Mouse (Mus musculus) forebrain, embryonic 13.5 days (tissue): ENCODE measurements at regions not wholly inside any gene's neighbourhood (a gene's known extent, or its start where the extent isn't known, plus 50 kb on each side); places are given as distances from the start of the nearest gene placed in this dataset.

Source experiments
- ATAC-seq: fragments of 200-750 bp; cut with Nextera tagmentation; 2 replicates; pipeline ENCODE4 v1.8.0; 2017
- H3K27ac ChIP-seq: fragments of 300-500 bp; sonication (generic); 2 replicates; pipeline ENCODE4 v1.5.1; 2015; ENCODE audit warnings: inconsistent platforms, mild to moderate bottlenecking, moderate library complexity
- H3K27me3 ChIP-seq: fragments of 300-500 bp; sonication (generic); 2 replicates; pipeline ENCODE4 v1.6.1; 2015; ENCODE audit warnings: mild to moderate bottlenecking, inconsistent platforms
- H3K36me3 ChIP-seq: fragments of 300-500 bp; sonication (generic); 2 replicates; pipeline ENCODE4 v1.6.1; 2015; ENCODE audit warnings: mild to moderate bottlenecking, inconsistent platforms; ENCODE audit not compliant: poor library complexity, severe bottlenecking
- H3K4me1 ChIP-seq: fragments of 300-500 bp; sonication (generic); 2 replicates; pipeline ENCODE4 v1.6.1; 2015; ENCODE audit warnings: inconsistent platforms
- H3K4me2 ChIP-seq: fragments of 300-500 bp; sonication (generic); 2 replicates; pipeline ENCODE4 v1.6.1; 2015; ENCODE audit warnings: inconsistent platforms, mild to moderate bottlenecking, moderate library complexity
- H3K4me3 ChIP-seq: fragments of 300-500 bp; sonication (generic); 2 replicates; pipeline ENCODE4 v1.5.1; 2015; ENCODE audit warnings: mild to moderate bottlenecking, inconsistent platforms
- H3K9ac ChIP-seq: fragments of 300-500 bp; sonication (generic); 2 replicates; pipeline ENCODE4 v1.6.1; 2015; ENCODE audit warnings: mild to moderate bottlenecking, inconsistent platforms
- H3K9me3 ChIP-seq: fragments of 300-500 bp; sonication (generic); replicated peaks from 2 replicates; pipeline ENCODE4 v1.6.1; 2016; ENCODE audit warnings: inconsistent platforms
- whole genome bisulfite sequencing: fragments of 180-500 bp; shearing (Covaris S2); methylation state at CpG from one replicate; pipeline ENCODE4 v1.1.7; 2015; 5-methylcytosine and 5-hydroxymethylcytosine counted together

GRCm38 (mm10) chr4:97037693-97038348, 145.1 kb downstream of the Gm10192 start:
- Histone ChIP-seq H3K27ac (no peak overlapping the region), H3K4me3 (no peak overlapping the region), H3K9me3 (no peaks in the 10 kb centered on the region), H3K9ac (no peak overlapping the region), H3K36me3 (no peaks in the 10 kb centered on the region), H3K27me3 (no peaks in the 10 kb centered on the region), H3K4me1 (no peaks in the 10 kb centered on the region; the same call in 1 of the 2 replicates), H3K4me2 (no peak overlapping the region)
- WGBS: 38% methylated on average over 2 of the region's 2 CpGs
- ATAC-seq: peak; percentile 85

GRCm38 (mm10) chr4:97028938-97029337, 154.0 kb downstream of the Gm10192 start:
- Histone ChIP-seq H3K4me1 (no peaks in the 10 kb centered on the region), H3K4me2 (no peak overlapping the region), H3K36me3 (no peaks in the 10 kb centered on the region), H3K27ac (no peak overlapping the region), H3K27me3 (no peaks in the 10 kb centered on the region), H3K4me3 (no peak overlapping the region), H3K9ac (no peak overlapping the region), H3K9me3 (no peaks in the 10 kb centered on the region)
- no peak for ATAC-seq

- Histone ChIP-seq H3K27ac (no peak overlapping the region), H3K4me1 (no peaks in the 10 kb centered on the region), H3K4me2 (no peak overlapping the region), H3K9me3 (no peaks in the 10 kb centered on the region), H3K9ac (no peak overlapping the region), H3K27me3 (no peaks in the 10 kb centered on the region), H3K4me3 (no peak overlapping the region), H3K36me3 (no peaks in the 10 kb centered on the region)
- WGBS: 75% methylated on average over 4 of the region's 4 CpGs
- ATAC-seq: no peak
These were observed 157.4 kb downstream of the Gm10192 start for GRCm38 (mm10) chr4:97025446-97026040.

GRCm38 (mm10) chr4:97001321-97001720, 181.6 kb downstream of the Gm10192 start:
- H3K4me2 ChIP-seq: no peak overlapping the region
- H3K4me3 ChIP-seq: no peak overlapping the region
- no peaks in the 10 kb centered on the region for H3K27me3 ChIP-seq
- no peaks in the 10 kb centered on the region for H3K4me1 ChIP-seq
- no peaks in the 10 kb centered on the region for H3K9me3 ChIP-seq
- H3K36me3 ChIP-seq: no peaks in the 10 kb centered on the region
- no peak for ATAC-seq
- no peak overlapping the region for H3K9ac ChIP-seq
- H3K27ac ChIP-seq: no peak overlapping the region

- peak; percentile 75 for ATAC-seq
- 68% methylated on average over 2 of the region's 2 CpGs for WGBS
These were observed 195.3 kb upstream of the Gm12695 start for GRCm38 (mm10) chr4:96980311-96980710.

GRCm38 (mm10) chr4:96979876-96980275, 194.9 kb upstream of the Gm12695 start:
- Histone ChIP-seq H3K9me3 (no peaks in the 10 kb centered on the region), H3K36me3 (no peaks in the 10 kb centered on the region), H3K27ac (peak overlapping the region; percentile 68), H3K9ac (no peak overlapping the region), H3K4me2 (no peak overlapping the region), H3K4me3 (no peak overlapping the region), H3K27me3 (no peaks in the 10 kb centered on the region), H3K4me1 (peaks cover 11% of the 10 kb centered on the region)
- ATAC-seq: peak; percentile 65
- WGBS: 67% methylated on average over 3 of the region's 3 CpGs

More at GRCm38 (mm10) chr4:96980311-96980710, 195.3 kb upstream of the Gm12695 start:
- Histone ChIP-seq H3K4me1 (peaks cover 8% of the 10 kb centered on the region; the same call in 1 of the 2 replicates), H3K9me3 (no peaks in the 10 kb centered on the region), H3K36me3 (no peaks in the 10 kb centered on the region), H3K27ac (peak overlapping the region; percentile 49), H3K4me3 (no peak overlapping the region), H3K9ac (no peak overlapping the region), H3K27me3 (no peaks in the 10 kb centered on the region), H3K4me2 (no peak overlapping the region)

- peak; percentile 51; the same call in 1 of the 2 replicates for ATAC-seq
- H3K36me3 ChIP-seq: no peaks in the 10 kb centered on the region
These were observed 189.9 kb upstream of the Gm12695 start for GRCm38 (mm10) chr4:96974935-96975334.

GRCm38 (mm10) chr4:96973804-96974203, 188.8 kb upstream of the Gm12695 start:
- no peak overlapping the region for H3K4me2 ChIP-seq
- H3K9me3 ChIP-seq: no peaks in the 10 kb centered on the region
- ATAC-seq: no peak
- no peaks in the 10 kb centered on the region for H3K36me3 ChIP-seq
- H3K27me3 ChIP-seq: no peaks in the 10 kb centered on the region
- peaks cover 4% of the 10 kb centered on the region; the same call in 1 of the 2 replicates for H3K4me1 ChIP-seq
- H3K4me3 ChIP-seq: no peak overlapping the region
- H3K27ac ChIP-seq: no peak overlapping the region
- no peak overlapping the region for H3K9ac ChIP-seq
- 63% methylated on average over 1 of the region's 1 CpGs for WGBS

More at GRCm38 (mm10) chr4:96974935-96975334, 189.9 kb upstream of the Gm12695 start:
- peaks cover 8% of the 10 kb centered on the region for H3K4me1 ChIP-seq
- 58% methylated on average over 3 of the region's 3 CpGs for WGBS
- no peak overlapping the region for H3K4me2 ChIP-seq
- H3K27me3 ChIP-seq: no peaks in the 10 kb centered on the region
- H3K27ac ChIP-seq: no peak overlapping the region
- H3K9me3 ChIP-seq: no peaks in the 10 kb centered on the region
- no peak overlapping the region for H3K9ac ChIP-seq
- no peak overlapping the region for H3K4me3 ChIP-seq

- WGBS: 43% methylated on average over 5 of the region's 5 CpGs
- H3K4me3 ChIP-seq: no peak overlapping the region
- ATAC-seq: peak; percentile 87
- no peaks in the 10 kb centered on the region for H3K9me3 ChIP-seq
- peaks cover 9% of the 10 kb centered on the region; the same call in 1 of the 2 replicates for H3K4me1 ChIP-seq
- H3K27ac ChIP-seq: no peak overlapping the region; the same call in 1 of the 2 replicates
- no peak overlapping the region for H3K9ac ChIP-seq
- H3K27me3 ChIP-seq: no peaks in the 10 kb centered on the region
- no peak overlapping the region for H3K4me2 ChIP-seq
- no peaks in the 10 kb centered on the region for H3K36me3 ChIP-seq
These were observed 184.2 kb upstream of the Gm12695 start for GRCm38 (mm10) chr4:96969199-96969598.

GRCm38 (mm10) chr4:96968545-96969164, 183.7 kb upstream of the Gm12695 start:
- Histone ChIP-seq H3K4me1 (peaks cover 9% of the 10 kb centered on the region; the same call in 1 of the 2 replicates), H3K9me3 (no peaks in the 10 kb centered on the region), H3K27ac (peak overlapping the region; percentile 87), H3K4me3 (no peak overlapping the region), H3K9ac (no peak overlapping the region), H3K4me2 (no peak overlapping the region), H3K36me3 (no peaks in the 10 kb centered on the region), H3K27me3 (no peaks in the 10 kb centered on the region)
- WGBS: 53% methylated on average over 10 of the region's 10 CpGs
- ATAC-seq: peak; percentile 96
